Mouse (Mus musculus) limb, embryonic 14.5 days (tissue): ENCODE data around the gene Azgp1. TPM values are rescaled to one million over a fixed set of nuclear protein-coding genes. Genes with fewer than 3 reads are reported as not detected.
"Not testable (repeated sequence)": the region's sequence is repeated elsewhere in the genome, so short reads cannot be mapped to it uniquely, and the experiment has no call there.

ENCODE experiments used
- ATAC-seq: fragments of 200-750 bp; cut with Nextera tagmentation; 2 replicates; pipeline ENCODE4 v1.8.0; 2017; ENCODE audit warnings: low read depth, moderate number of reproducible peaks, moderate TSS enrichment; ENCODE audit not compliant: low FRiP score
- DNase-seq: peaks from one replicate; pipeline ENCODE4 v3.0.0-alpha.2; 2015; ENCODE audit warnings: low spot score
- H3K27ac ChIP-seq: fragments of 300-500 bp; sonication (generic); replicated peaks from 2 replicates; pipeline ENCODE4 v1.5.1; 2014; ENCODE audit warnings: low read depth, mild to moderate bottlenecking, low read length, moderate library complexity, mixed read lengths
- H3K27me3 ChIP-seq: fragments of 300-500 bp; sonication (generic); 2 replicates; pipeline ENCODE4 v1.6.1; 2014; ENCODE audit warnings: low read length, mixed read lengths; ENCODE audit not compliant: control insufficient read depth, insufficient read depth
- H3K36me3 ChIP-seq: fragments of 300-500 bp; sonication (generic); 2 replicates; pipeline ENCODE4 v1.6.1; 2014; ENCODE audit warnings: mild to moderate bottlenecking, low read length, moderate library complexity, mixed read lengths; ENCODE audit not compliant: control insufficient read depth, insufficient read depth
- H3K4me1 ChIP-seq: fragments of 300-500 bp; sonication (generic); 2 replicates; pipeline ENCODE4 v1.6.1; 2014; ENCODE audit warnings: antibody characterized with exemption, low read length, mixed read lengths; ENCODE audit not compliant: control insufficient read depth, insufficient read depth
- H3K4me2 ChIP-seq: fragments of 300-500 bp; sonication (generic); replicated peaks from 2 replicates; pipeline ENCODE4 v1.6.1; 2014; ENCODE audit warnings: low read depth, mild to moderate bottlenecking, low read length, moderate library complexity; ENCODE audit not compliant: severe bottlenecking
- H3K4me3 ChIP-seq: fragments of 300-500 bp; sonication (generic); replicated peaks from 2 replicates; pipeline ENCODE4 v1.5.1; 2014; ENCODE audit warnings: low read length
- H3K9ac ChIP-seq: fragments of 300-500 bp; sonication (generic); 2 replicates; pipeline ENCODE4 v1.6.1; 2014; ENCODE audit warnings: mild to moderate bottlenecking, low read depth, low read length, moderate library complexity; ENCODE audit not compliant: severe bottlenecking
- H3K9me3 ChIP-seq: fragments of 300-500 bp; sonication (generic); 2 replicates; pipeline ENCODE4 v1.6.1; 2016; ENCODE audit warnings: low read length; ENCODE audit not compliant: control insufficient read depth
- POLR2A ChIP-seq: fragments of 200-500 bp; IDR thresholded peaks from 2 replicates; pipeline ENCODE4 v1.8.0; 2012; ENCODE audit warnings: inconsistent platforms, mild to moderate bottlenecking, moderate library complexity, borderline replicate concordance; ENCODE audit not compliant: insufficient read depth, insufficient read length; ENCODE audit errors: extremely low read depth
- WGBS: fragments of 180-500 bp; shearing (Covaris S2); extraction: QIAGEN DNeasy Blood & Tissue Kit; methylation state at CpG from one replicate; pipeline ENCODE4 v1.1.7; 2014; 5-methylcytosine and 5-hydroxymethylcytosine counted together
- polyA plus RNA-seq, 2 experiments: library from polyadenylated mRNA; depleted of rRNA in 1 of 2; stranded (reverse) in 1 of 2; unstranded in 1 of 2; fragments of >200 nt; fragmentation: Nextera tagmentation in 1 of 2; extraction: Ambion mirVana in 1 of 2; gene quantifications; 2 replicates each; pipeline versions ENCODE4 v1.2.1 to v1.2.3; 2012 to 2014

The Azgp1 gene
- polyA plus RNA-seq (2012; rRNA removed) = 0.09 and 0.18 TPM in 2 replicates
- not detected in 2 replicates for polyA plus RNA-seq (2014; fragmentation: Nextera tagmentation; extraction: Ambion mirVana)

DNA sequence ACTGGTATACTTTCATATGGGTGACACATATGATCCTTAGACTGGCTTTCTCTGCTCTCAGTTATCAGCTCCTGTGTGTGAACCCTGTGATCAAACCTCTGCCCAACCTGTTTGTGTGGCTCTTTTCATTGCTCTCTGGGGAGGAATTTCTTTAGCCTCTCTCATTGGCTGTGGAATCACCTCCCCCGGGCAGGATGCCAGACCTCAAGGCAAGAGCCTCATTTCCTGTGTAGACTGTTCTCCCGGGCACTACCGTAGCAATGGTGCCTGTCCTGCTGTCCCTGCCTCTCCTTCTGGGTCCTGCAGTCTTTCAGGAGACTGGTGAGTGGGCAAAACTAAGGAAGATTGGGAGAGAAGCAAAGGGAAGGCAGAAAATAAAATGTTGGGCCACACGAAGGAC lies at the start of gene Azgp1:
Gene Azgp1, plus strand, starts transcription at position 221 of the 400 bp plus-strand sequence.
- no peaks in the 10 kb centered on the region for H3K27me3 ChIP-seq
- no peak for ATAC-seq
- H3K4me2 ChIP-seq = no peak within 1 kb of the TSS
- DNase-seq = no peak
- H3K36me3 ChIP-seq = no peaks in the 10 kb centered on the region
- TF ChIP-seq POLR2A = no peak
- H3K27ac ChIP-seq = no peak within 1 kb of the TSS
- H3K4me1 ChIP-seq = no peaks in the 10 kb centered on the region
- H3K9ac ChIP-seq = no peak within 1 kb of the TSS
- H3K4me3 ChIP-seq = no peak within 1 kb of the TSS
- 57% methylated on average over 4 of the region's 4 CpGs for WGBS
- H3K9me3 ChIP-seq = no peaks in the 10 kb centered on the region

GRCm38 (mm10) chr5:137933934-137934333 lies 47.4 kb upstream of the Azgp1 start:
- H3K9ac ChIP-seq, H3K27ac ChIP-seq, H3K9me3 ChIP-seq, ATAC-seq, DNase-seq, H3K4me2 ChIP-seq, H3K27me3 ChIP-seq, H3K4me1 ChIP-seq, H3K36me3 ChIP-seq, H3K4me3 ChIP-seq: not testable (repeated sequence)
- WGBS = 66% methylated on average over 2 of the region's 2 CpGs

- Histone ChIP-seq H3K36me3 (no peaks in the 10 kb centered on the region), H3K27ac (no peak overlapping the region), H3K27me3 (no peaks in the 10 kb centered on the region), H3K9ac (no peak overlapping the region), H3K4me1 (no peaks in the 10 kb centered on the region), H3K4me3 (no peak overlapping the region), H3K9me3 (no peaks in the 10 kb centered on the region), H3K4me2 (no peak overlapping the region)
- DNase-seq (no peak), ATAC-seq (no peak)
- WGBS = 92% methylated on average over 2 of the region's 2 CpGs
- no peak for TF ChIP-seq POLR2A
Observed at GRCm38 (mm10) chr5:137936486-137936885, 44.8 kb upstream of the Azgp1 start.

GRCm38 (mm10) chr5:137937238-137937637 lies 44.1 kb upstream of the Azgp1 start:
- Histone ChIP-seq H3K4me2 (no peak overlapping the region), H3K9ac (no peak overlapping the region), H3K4me1 (no peaks in the 10 kb centered on the region), H3K27me3 (no peaks in the 10 kb centered on the region), H3K4me3 (no peak overlapping the region), H3K36me3 (no peaks in the 10 kb centered on the region), H3K27ac (no peak overlapping the region), H3K9me3 (no peaks in the 10 kb centered on the region)
- DNase-seq = no peak
- no peak for TF ChIP-seq POLR2A
- 56% methylated on average over 4 of the region's 4 CpGs for WGBS
- ATAC-seq = no peak

DNA sequence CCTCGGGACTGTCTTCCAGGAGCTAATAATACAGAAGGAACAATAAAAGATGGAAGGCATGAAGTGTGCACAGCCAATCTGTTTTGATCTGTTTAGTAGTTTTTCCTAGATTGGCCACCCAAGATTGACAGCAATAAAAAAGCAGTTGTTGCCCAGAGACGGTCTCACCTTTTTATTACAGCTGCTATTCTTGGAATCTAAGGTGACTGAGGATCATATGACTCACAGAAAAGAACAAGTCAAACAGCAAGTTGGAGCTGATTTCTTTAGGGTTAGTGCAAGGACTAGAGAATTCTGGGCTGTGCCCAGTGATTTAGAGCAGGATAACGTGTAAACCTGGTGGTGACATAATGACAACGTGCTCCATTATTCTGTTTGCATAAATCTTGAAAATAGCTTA lies 40.4 kb upstream of the Azgp1 start:
- 68% methylated on average over 4 of the region's 4 CpGs for WGBS
- Histone ChIP-seq H3K9me3 (no peaks in the 10 kb centered on the region), H3K9ac (no peak overlapping the region), H3K27ac (no peak overlapping the region), H3K4me3 (no peak overlapping the region), H3K36me3 (no peaks in the 10 kb centered on the region), H3K27me3 (no peaks in the 10 kb centered on the region), H3K4me2 (no peak overlapping the region), H3K4me1 (no peaks in the 10 kb centered on the region)
- DNase-seq (no peak), ATAC-seq (no peak)
- no peak for TF ChIP-seq POLR2A

DNA sequence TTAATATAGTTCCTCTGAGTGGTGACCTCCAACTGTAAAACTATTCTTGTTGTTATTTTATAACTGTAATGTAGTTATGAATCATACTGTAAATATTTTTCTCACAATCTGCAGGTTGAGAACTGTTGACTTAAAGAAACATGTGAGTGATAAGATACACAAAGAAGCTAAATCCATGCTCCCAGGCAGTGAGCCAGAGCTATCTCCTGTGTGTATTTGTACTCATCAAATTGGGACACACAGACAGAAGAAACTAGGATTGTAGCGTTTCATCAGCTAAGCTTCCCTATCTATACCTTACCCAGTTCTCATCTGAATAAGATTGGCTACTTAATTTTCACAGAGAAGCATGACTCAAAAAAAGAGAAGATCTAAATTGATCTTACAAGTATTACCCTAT lies 38.2 kb upstream of the Azgp1 start:
- H3K4me2 ChIP-seq = no peak overlapping the region
- no peaks in the 10 kb centered on the region for H3K36me3 ChIP-seq
- H3K4me1 ChIP-seq = no peaks in the 10 kb centered on the region
- DNase-seq = no peak
- H3K9ac ChIP-seq = no peak overlapping the region
- 70% methylated on average over 1 of the region's 1 CpGs for WGBS
- no peaks in the 10 kb centered on the region for H3K9me3 ChIP-seq
- no peak for TF ChIP-seq POLR2A
- no peaks in the 10 kb centered on the region for H3K27me3 ChIP-seq
- H3K4me3 ChIP-seq = no peak overlapping the region
- no peak for ATAC-seq
- H3K27ac ChIP-seq = no peak overlapping the region
